Mouse (Mus musculus) CD8-positive naive resting alpha-beta T cell, adult 2 months (primary cell): ENCODE measurements around the gene Tmem86b.

Experiments used
- DNase-seq, 2 experiments: peaks; one replicate each; pipeline ENCODE4 v3.0.0; 2022; ENCODE audit warnings: low read depth in 2 of 2, low spot score in 2 of 2

The Tmem86b gene

GRCm38 (mm10) chr7:4631031-4631430, at the start of gene Tmem86b:
TSS of gene Tmem86b (minus strand) at chr7:4631422.
- no peak for DNase-seq

GRCm38 (mm10) chr7:4675200-4675599, 44.0 kb upstream of the Tmem86b start:
- no peak for DNase-seq

- no peak for DNase-seq
Measured at GRCm38 (mm10) chr7:4674114-4674731, 43.0 kb upstream of the Tmem86b start.

GRCm38 (mm10) chr7:4671956-4672355, 40.7 kb upstream of the Tmem86b start:
- no peak for DNase-seq

- no peak for DNase-seq
Measured at GRCm38 (mm10) chr7:4670655-4671255, 39.5 kb upstream of the Tmem86b start.

- DNase-seq, result no peak
Measured at GRCm38 (mm10) chr7:4669156-4669555, 37.9 kb upstream of the Tmem86b start.

- no peak for DNase-seq
Measured at GRCm38 (mm10) chr7:4668506-4668905, 37.3 kb upstream of the Tmem86b start.

GRCm38 (mm10) chr7:4666871-4667270, 35.6 kb upstream of the Tmem86b start:
- DNase-seq, result no peak

- DNase-seq, result no peak
Measured at GRCm38 (mm10) chr7:4663742-4664141, 32.5 kb upstream of the Tmem86b start.

GRCm38 (mm10) chr7:4663179-4663578, 32.0 kb upstream of the Tmem86b start:
- no peak for DNase-seq

GRCm38 (mm10) chr7:4659911-4660443, 28.8 kb upstream of the Tmem86b start:
- DNase-seq, result no peak

- peak; percentile 94 to 95 for DNase-seq
Measured at GRCm38 (mm10) chr7:4658912-4659551, 27.8 kb upstream of the Tmem86b start, which contains the start of gene Ppp6r1. TSS of gene Ppp6r1 (minus strand) at chr7:4659019.

- no peak for DNase-seq
Measured at GRCm38 (mm10) chr7:4658128-4658907, 27.1 kb upstream of the Tmem86b start.

- DNase-seq, result no peak
Measured at GRCm38 (mm10) chr7:4657521-4658127, 26.4 kb upstream of the Tmem86b start.

GRCm38 (mm10) chr7:4656818-4657217, 25.6 kb upstream of the Tmem86b start:
- DNase-seq, result no peak

GRCm38 (mm10) chr7:4655916-4656315, 24.7 kb upstream of the Tmem86b start:
- DNase-seq, result no peak

GRCm38 (mm10) chr7:4655393-4655792, 24.2 kb upstream of the Tmem86b start:
- DNase-seq, result no peak

GRCm38 (mm10) chr7:4654221-4654620, 23.0 kb upstream of the Tmem86b start:
- no peak for DNase-seq

GRCm38 (mm10) chr7:4653780-4654179, 22.6 kb upstream of the Tmem86b start:
- peak; percentile 77 for DNase-seq

- DNase-seq, result no peak
Measured at GRCm38 (mm10) chr7:4653351-4653750, 22.1 kb upstream of the Tmem86b start.

GRCm38 (mm10) chr7:4652726-4653125, 21.5 kb upstream of the Tmem86b start:
- DNase-seq, result no peak
